Mouse (Mus musculus): ENCODE measurements around the gene Psmc3.

Psmc3 gene

DNA sequence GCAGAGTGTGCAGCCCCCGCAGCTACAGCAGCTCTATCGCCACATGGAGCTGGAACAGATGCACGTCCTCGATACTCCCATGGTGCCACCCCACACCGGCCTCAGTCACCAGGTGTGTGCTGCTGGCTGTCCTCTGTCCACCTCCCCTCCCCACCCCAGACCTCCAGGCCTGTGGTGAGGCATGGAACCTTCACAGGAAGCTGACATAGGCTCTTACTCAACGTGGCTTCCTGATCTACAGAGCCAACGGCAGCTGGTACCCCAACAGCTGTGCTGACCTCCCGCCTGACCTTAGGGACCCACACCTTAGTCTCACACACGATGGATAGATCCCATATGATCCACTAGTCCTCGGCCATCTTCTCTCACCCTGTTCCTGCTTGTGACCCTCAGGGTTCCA, 59.5 kb downstream of the Psmc3 start:
- DNase-seq (ENCODE audit: low spot score in 2 of 2) = no peak

DNA sequence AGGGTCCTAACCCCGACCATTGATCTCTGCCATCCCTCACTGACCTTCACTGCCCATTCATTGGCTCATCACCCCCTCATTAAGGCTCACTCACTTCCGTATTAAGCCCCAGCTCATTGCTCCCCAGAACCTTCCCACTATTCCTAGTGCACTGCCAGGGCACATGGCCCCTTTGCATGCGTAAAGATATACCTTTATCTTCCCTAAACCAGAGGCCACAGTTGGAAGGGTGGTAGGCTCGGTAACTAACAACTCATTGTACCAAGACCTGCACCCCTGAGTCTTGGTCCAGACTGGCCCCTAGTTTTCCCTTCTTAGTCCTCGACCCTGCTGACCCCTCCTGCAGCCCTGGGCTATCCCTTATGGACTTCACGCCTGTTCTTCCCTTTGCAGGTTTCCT, 60.0 kb downstream of the Psmc3 start:
- DNase-seq (ENCODE audit: low spot score in 2 of 2) = no peak

DNA sequence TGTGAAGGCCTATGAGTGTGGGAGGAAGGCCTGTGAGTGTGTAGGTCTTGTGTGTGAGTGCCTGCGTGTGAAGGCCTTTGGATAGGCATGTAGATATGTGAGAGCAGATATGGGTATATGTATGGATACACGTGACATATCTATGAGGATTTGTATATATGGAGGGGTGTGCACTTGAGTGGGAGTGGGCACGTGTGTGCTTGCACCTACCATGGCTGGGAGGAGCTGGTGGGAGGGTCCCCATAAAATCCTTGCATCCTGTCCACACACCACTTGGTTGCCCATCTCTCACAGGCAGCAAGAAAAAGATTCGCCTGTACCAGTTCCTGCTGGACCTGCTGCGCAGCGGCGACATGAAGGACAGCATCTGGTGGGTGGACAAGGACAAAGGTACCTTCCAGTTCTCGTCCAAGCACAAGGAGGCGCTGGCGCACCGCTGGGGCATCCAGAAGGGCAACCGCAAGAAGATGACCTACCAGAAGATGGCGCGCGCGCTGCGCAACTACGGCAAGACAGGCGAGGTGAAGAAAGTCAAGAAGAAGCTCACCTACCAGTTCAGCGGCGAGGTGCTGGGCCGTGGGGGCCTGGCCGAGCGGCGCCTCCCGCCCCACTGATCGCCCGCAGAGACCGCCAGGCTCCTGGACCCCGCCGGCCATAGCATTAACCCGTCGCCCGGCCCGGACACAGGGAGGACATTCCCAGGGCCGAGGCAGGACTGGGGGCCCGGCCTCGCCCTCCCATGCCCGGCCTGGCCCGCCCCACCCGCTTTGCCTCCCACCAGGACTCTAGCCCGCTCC, 61.2 kb downstream of the Psmc3 start:
- DNase-seq (ENCODE audit: low spot score in 2 of 2) = peak; percentile 88 to 97

DNA sequence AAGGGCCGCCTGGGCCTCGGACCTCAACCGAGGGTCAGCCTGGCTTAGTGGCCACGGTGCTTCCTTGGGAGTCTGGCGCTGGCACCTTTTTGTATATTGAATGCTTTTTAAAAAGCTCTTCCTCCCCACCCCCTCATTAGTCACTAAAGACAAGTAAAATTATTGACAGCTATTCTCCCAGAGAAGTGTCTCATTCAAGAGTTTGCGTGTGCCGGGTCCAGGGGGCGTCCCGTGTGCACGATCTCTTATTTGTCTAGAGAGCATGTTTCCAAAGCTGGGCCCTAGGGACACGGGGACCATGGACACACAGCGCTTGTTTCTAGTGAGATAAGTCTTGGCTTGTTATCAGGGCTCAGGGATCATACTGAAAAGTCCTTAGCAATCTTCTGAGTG, 61.8 kb downstream of the Psmc3 start:
- DNase-seq (ENCODE audit: low spot score in 2 of 2) = no peak
